Mouse (Mus musculus): ENCODE data around the gene Eif3f. TPM values are rescaled to one million over a fixed set of nuclear protein-coding genes. Genes with fewer than 3 reads are reported as not detected.

The Eif3f gene
- polyA plus RNA-seq, 1 experiment from 2014 or later = 34.6 TPM

GRCm38 (mm10) chr7:108928280-108929188, 5.7 kb upstream of the Eif3f start:
- no peak for ATAC-seq
- no peaks in the 10 kb centered on the region for H3K36me3 ChIP-seq (replicated peaks; ENCODE audit: insufficient read depth, low read length)
- H3K4me3 ChIP-seq (ENCODE audit: low read depth, low read length) = no peak overlapping the region
- H3K27me3 ChIP-seq (ENCODE audit: insufficient read depth, low read length) = no peaks in the 10 kb centered on the region
- no peaks in the 10 kb centered on the region for H3K4me1 ChIP-seq (ENCODE audit: insufficient read depth)
- H3K9me3 ChIP-seq (ENCODE audit: low read length) = no peaks in the 10 kb centered on the region
- H3K9ac ChIP-seq (replicated peaks) = no peak overlapping the region
- WGBS (ENCODE audit: insufficient replicate concordance) = 77% methylated on average over 11 of the region's 11 CpGs
- H3K4me2 ChIP-seq (ENCODE audit: low read depth, low read length) = no peak overlapping the region
- no peak for DNase-seq
- no peak overlapping the region for H3K27ac ChIP-seq (ENCODE audit: low read depth)
- TF ChIP-seq CTCF (IDR thresholded peaks at IDR 0.05; ENCODE audit: low read depth) = no peak
- TF ChIP-seq EP300 (IDR thresholded peaks at IDR 0.05; ENCODE audit: low read depth) = no peak

- 36% methylated on average over 6 of the region's 6 CpGs for WGBS (ENCODE audit: insufficient replicate concordance)
- ATAC-seq = no peak
- Histone ChIP-seq H3K9me3 (ENCODE audit: low read length) (no peaks in the 10 kb centered on the region), H3K36me3 (replicated peaks; ENCODE audit: insufficient read depth, low read length) (no peaks in the 10 kb centered on the region), H3K4me1 (ENCODE audit: insufficient read depth) (peaks cover under 1% of the 10 kb centered on the region; the same call in 1 of the 2 replicates), H3K4me3 (ENCODE audit: low read depth, low read length) (no peak within 1 kb of the TSS), H3K27ac (ENCODE audit: low read depth) (no peak within 1 kb of the TSS), H3K27me3 (ENCODE audit: insufficient read depth, low read length) (no peaks in the 10 kb centered on the region), H3K4me2 (ENCODE audit: low read depth, low read length) (no peak within 1 kb of the TSS), H3K9ac (replicated peaks) (no peak within 1 kb of the TSS)
- no peak for DNase-seq
- TF ChIP-seq CTCF (IDR thresholded peaks at IDR 0.05; ENCODE audit: low read depth) (no peak), EP300 (IDR thresholded peaks at IDR 0.05; ENCODE audit: low read depth) (no peak)
These were observed 4.4 kb upstream of the Eif3f start, which contains the start of gene Nlrp10 for GRCm38 (mm10) chr7:108929726-108930393. Gene Nlrp10, minus strand, starts transcription at chr7:108930178.

GRCm38 (mm10) chr7:108934836-108935235, 619 bp downstream of the Eif3f start:
- 2% methylated on average over 8 of the region's 8 CpGs for WGBS (ENCODE audit: insufficient replicate concordance)
- H3K9me3 ChIP-seq (ENCODE audit: low read length) = no peaks in the 10 kb centered on the region
- H3K27ac ChIP-seq (ENCODE audit: low read depth) = peak overlapping the region; percentile 90
- H3K4me1 ChIP-seq (ENCODE audit: insufficient read depth) = peaks cover 13% of the 10 kb centered on the region
- peak overlapping the region; percentile 91 for H3K4me3 ChIP-seq (ENCODE audit: low read depth, low read length)
- no peak for TF ChIP-seq EP300 (IDR thresholded peaks at IDR 0.05; ENCODE audit: low read depth)
- no peak for TF ChIP-seq CTCF (IDR thresholded peaks at IDR 0.05; ENCODE audit: low read depth)
- peaks cover 28% of the 10 kb centered on the region for H3K36me3 ChIP-seq (replicated peaks; ENCODE audit: insufficient read depth, low read length)
- no peaks in the 10 kb centered on the region for H3K27me3 ChIP-seq (ENCODE audit: insufficient read depth, low read length)
- no peak for DNase-seq
- H3K4me2 ChIP-seq (ENCODE audit: low read depth, low read length) = peak overlapping the region; percentile 91
- peak overlapping the region; percentile 90 for H3K9ac ChIP-seq (replicated peaks)
- ATAC-seq = no peak

GRCm38 (mm10) chr7:108935411-108935810, 1.2 kb downstream of the Eif3f start:
- TF ChIP-seq EP300 (IDR thresholded peaks at IDR 0.05; ENCODE audit: low read depth) = no peak
- no peak for TF ChIP-seq CTCF (IDR thresholded peaks at IDR 0.05; ENCODE audit: low read depth)
- Histone ChIP-seq H3K27me3 (ENCODE audit: insufficient read depth, low read length) (no peaks in the 10 kb centered on the region), H3K9ac (replicated peaks) (peak overlapping the region; percentile 90), H3K4me3 (ENCODE audit: low read depth, low read length) (peak overlapping the region; percentile 91), H3K4me1 (ENCODE audit: insufficient read depth) (peaks cover 13% of the 10 kb centered on the region), H3K27ac (ENCODE audit: low read depth) (no peak overlapping the region), H3K9me3 (ENCODE audit: low read length) (no peaks in the 10 kb centered on the region), H3K36me3 (replicated peaks; ENCODE audit: insufficient read depth, low read length) (peaks cover 33% of the 10 kb centered on the region), H3K4me2 (ENCODE audit: low read depth, low read length) (peak overlapping the region; percentile 91)
- ATAC-seq = no peak
- peak; percentile 13 for DNase-seq
- WGBS (ENCODE audit: insufficient replicate concordance) = 72% methylated on average over 7 of the region's 7 CpGs

GRCm38 (mm10) chr7:108936591-108936990, 2.4 kb downstream of the Eif3f start:
- H3K27ac ChIP-seq (ENCODE audit: low read depth) = no peak overlapping the region
- 91% methylated on average over 4 of the region's 4 CpGs for WGBS (ENCODE audit: insufficient replicate concordance)
- DNase-seq = no peak
- H3K27me3 ChIP-seq (ENCODE audit: insufficient read depth, low read length) = no peaks in the 10 kb centered on the region
- H3K9ac ChIP-seq (replicated peaks) = no peak overlapping the region
- H3K4me2 ChIP-seq (ENCODE audit: low read depth, low read length) = no peak overlapping the region
- H3K36me3 ChIP-seq (replicated peaks; ENCODE audit: insufficient read depth, low read length) = peaks cover 45% of the 10 kb centered on the region
- TF ChIP-seq EP300 (IDR thresholded peaks at IDR 0.05; ENCODE audit: low read depth) (no peak), CTCF (IDR thresholded peaks at IDR 0.05; ENCODE audit: low read depth) (no peak)
- no peaks in the 10 kb centered on the region for H3K9me3 ChIP-seq (ENCODE audit: low read length)
- H3K4me1 ChIP-seq (ENCODE audit: insufficient read depth) = peaks cover 13% of the 10 kb centered on the region
- H3K4me3 ChIP-seq (ENCODE audit: low read depth, low read length) = no peak overlapping the region
- no peak for ATAC-seq

GRCm38 (mm10) chr7:108941466-108941865, 7.2 kb downstream of the Eif3f start:
- TF ChIP-seq EP300 (IDR thresholded peaks at IDR 0.05; ENCODE audit: low read depth) (no peak), CTCF (IDR thresholded peaks at IDR 0.05; ENCODE audit: low read depth) (no peak)
- Histone ChIP-seq H3K27me3 (ENCODE audit: insufficient read depth, low read length) (no peaks in the 10 kb centered on the region), H3K4me2 (ENCODE audit: low read depth, low read length) (no peak overlapping the region), H3K4me1 (ENCODE audit: insufficient read depth) (no peaks in the 10 kb centered on the region), H3K9ac (replicated peaks) (no peak overlapping the region), H3K27ac (ENCODE audit: low read depth) (no peak overlapping the region), H3K4me3 (ENCODE audit: low read depth, low read length) (no peak overlapping the region), H3K36me3 (replicated peaks; ENCODE audit: insufficient read depth, low read length) (peaks cover 54% of the 10 kb centered on the region), H3K9me3 (ENCODE audit: low read length) (no peaks in the 10 kb centered on the region)
- no peak for DNase-seq
- ATAC-seq = no peak
- WGBS (ENCODE audit: insufficient replicate concordance) = 88% methylated on average over 9 of the region's 9 CpGs

Measured in liver, postnatal 0 days (tissue).